Mouse (Mus musculus): ENCODE measurements at regions not wholly inside any gene's neighbourhood (a gene's known extent, or its start where the extent isn't known, plus 50 kb on each side); places are given as distances from the start of the nearest gene placed in this dataset.
"Not testable (repeated sequence)": the region's sequence is repeated elsewhere in the genome, so short reads cannot be mapped to it uniquely, and the experiment has no call there.

DNA sequence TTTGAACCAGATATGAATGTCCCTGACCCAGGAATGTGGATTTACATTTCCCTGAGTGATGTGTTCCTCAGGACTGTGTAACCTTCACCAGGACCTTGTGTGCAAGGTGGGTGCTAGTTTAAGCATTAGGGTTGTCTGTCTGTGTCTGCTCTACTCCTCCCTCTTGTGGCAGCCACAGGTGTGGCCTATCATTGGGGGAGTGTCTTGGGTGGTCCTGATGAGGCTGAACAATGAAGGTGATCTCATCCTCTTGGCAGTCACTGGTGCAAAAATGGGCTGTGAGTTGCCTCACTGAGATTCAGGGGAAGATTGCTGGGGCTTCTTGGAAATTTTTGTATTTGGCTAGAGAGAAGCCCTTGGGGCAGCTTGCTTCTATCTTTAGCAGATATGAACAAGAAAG is 179.4 kb upstream of the Ube2e1 start:
- no peak for DNase-seq (ENCODE audit: low spot score in 2 of 2)

DNA sequence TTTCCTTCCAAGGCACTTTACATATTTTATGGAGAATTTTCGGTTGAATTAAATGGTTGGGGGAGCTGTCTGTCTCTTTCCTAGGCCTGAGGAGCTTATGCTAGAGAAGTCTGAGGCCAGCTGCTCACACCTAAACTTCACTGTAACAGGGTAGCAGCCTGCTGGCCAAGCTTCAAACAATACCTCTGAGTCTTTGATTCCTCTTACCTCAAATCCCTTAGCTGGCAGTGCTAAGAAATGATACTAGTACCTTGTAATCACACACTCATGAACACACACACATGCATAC is 176.6 kb upstream of the Ube2e1 start:
- no peak for DNase-seq (ENCODE audit: low spot score in 2 of 2)

DNA sequence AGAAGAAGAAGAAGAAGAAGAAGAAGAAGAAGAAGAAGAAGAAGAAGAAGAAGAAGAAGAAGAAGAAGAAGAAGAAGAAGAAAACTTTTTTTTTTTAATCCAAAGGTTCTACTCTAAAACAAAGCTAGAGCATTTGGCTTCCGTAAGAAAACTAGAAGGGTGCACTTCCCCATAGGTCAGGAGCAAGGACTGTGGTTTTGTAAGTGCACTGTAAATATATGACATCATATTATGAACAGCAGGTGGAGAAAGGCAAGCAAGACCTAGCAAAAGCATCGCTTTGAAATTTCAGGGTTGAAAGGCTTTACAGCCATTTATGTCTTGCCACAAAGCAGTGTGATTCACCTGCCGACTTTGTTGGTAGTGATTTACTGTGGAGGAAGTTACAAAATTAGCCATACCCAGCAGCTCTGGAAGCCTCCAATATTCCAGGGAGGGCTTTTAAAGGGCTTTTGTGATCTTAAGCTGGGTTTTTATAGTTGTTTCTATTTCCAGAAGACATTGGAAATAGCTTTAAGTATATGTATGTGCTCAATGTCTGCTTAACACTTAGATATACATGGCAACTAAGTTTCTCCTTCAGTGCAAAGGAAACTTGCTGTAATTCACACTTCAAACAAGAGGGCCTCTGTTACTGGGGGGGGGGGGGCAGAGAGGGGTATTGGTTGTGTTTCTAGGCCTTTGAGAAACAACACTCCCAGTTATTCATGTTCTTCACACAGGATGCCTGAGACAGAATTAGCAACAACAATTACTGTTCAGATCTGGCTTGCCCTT is 176.1 kb upstream of the Ube2e1 start:
- DNase-seq (ENCODE audit: low spot score in 2 of 2): no peak

DNA sequence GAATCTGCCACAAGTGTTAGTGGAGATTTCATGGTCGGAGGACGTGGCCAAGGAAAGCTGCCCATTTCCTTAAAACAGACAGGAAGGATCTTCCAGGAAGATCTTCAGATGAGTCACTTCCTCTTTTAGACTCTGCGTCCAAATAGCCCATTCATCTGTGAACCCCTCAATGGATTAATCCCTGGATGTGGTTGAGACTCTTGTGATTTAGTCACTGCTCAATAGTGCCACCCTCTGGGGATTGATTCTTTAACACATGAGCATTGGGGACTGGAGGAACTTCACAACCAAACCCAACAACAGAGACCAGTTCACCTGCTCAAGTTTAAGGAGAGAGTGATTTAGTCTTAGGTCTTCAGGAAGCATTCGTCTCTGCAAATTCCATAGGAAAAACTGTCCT is 174.5 kb upstream of the Ube2e1 start:
- peak in 1 of 2 experiments; percentile 44 for DNase-seq (ENCODE audit: low spot score in 2 of 2)

DNA sequence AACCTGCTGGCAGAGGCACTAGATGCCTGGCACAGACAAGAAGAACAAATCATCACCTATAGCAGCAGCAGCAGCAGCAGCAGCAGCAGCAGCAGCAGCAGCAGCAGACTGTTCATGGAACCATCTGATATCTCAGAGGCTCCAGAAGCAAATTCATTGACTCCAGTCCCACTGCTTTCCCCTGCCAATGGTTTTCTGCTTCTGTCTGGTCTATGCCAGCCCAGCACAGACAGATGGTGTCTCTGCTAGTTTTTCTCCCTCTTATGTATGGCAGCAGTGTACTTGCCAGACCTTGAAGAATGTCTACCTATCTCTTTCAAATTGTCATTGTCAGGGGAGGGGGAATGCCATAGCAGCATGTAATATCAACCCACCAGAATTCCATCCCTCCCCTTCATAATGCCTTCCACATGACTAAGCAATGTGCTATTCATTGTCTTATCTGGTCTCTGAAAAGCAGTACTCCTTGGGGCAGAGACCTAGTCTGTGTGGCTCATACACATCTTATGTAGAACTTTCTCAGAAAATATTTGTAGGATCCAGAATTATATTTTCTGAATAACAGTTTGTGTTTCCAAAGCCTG is 168.7 kb upstream of the Ube2e1 start:
- peak; percentile 19 to 35 for DNase-seq (ENCODE audit: low spot score in 2 of 2)

DNA sequence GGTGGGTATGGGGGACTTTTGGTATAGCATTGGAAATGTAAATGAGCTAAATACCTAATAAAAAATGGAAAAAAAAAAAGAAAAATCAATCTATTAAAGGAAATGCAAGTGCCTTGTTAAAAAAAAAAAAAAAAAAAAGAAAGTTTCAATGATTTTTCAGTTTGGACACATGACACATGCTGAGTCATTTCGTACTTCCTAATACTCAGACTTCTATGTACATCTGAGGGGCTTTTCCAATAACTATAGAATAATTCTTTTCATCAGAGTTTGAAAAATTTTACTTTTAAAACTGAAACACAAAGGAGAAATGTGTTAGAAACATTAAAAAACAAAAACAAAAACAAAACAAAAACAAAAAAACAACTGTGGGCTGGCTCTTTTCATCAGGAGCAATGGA is 162.4 kb upstream of the Ube2e1 start:
- no peak for DNase-seq (ENCODE audit: low spot score in 2 of 2)

DNA sequence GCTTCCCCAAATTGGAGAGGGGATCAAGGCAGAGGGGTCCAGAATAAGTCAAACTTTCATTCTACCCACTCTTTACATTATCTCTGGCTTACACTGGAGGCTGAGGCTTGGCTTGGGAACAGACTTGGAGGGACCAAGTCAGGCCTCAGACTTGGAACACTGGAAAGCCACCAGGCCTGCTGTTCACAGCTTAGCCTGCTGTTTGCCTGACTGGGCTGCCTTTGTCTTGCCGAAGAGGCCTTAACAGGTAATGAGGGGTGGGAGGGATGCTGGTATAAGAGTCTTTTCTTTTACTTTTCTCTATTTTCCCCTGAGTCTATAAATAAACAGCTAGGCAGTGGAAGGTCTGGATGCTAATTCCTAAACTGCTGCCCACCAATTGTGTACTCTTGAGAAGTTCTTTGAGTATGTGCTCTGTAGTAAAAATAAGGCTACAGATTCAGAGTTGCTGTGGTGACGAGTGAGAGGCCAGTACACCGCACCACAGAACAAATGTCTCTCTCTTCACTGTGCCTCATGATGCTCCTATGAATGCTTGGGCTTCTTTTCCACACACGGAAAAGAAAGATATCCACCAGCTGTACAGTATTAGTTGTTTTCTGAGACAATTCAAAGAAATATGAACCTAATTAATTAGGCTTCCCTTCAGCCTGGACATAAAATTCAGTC is 154.6 kb upstream of the Ube2e1 start:
- DNase-seq (ENCODE audit: low spot score in 2 of 2): no peak

DNA sequence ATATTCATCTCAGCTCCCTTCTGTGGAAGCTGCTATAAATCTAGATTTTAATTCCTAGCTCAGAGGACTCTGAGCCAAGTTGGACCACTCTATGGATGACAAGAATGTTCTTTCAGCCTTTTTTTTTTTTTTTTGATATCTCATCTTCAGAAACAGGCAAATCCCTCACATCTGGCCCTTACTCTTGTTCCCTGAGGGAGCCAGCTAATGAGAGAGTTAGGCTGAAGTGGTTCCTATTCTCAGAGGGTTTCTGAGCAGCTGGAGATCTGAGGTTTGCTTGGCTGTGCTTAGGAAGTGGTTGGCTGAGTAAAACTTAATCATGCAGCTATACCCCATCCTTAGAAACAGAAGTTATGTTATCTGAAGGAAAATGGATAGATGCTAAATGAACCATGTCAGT is 153.9 kb upstream of the Ube2e1 start:
- no peak for DNase-seq (ENCODE audit: low spot score in 2 of 2)

DNA sequence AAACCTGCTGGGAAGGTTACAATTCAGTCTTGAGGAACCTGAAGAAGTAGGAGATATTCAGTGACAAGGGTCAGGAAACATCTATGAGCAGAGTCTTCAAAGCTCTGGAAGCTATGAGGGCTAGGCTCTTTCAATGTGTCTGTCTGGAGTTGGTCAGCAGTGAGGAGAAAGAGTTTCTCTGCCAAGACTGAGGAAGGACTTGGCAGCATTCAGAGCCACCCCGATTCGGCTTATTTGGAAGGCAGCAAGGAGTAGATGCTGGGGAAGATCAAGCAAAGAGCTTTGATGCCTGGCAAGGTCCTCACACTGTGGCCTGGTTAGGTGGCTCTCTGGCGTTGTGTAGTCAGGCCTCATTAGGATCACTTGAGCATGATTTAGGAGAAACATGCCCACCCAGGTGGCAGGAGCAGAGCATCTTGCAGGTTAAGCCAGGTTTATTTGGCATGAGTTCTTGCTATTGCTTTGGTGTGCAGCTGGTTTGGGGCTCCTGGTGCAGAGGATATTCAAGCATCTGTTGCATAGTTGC is 145.2 kb upstream of the Ube2e1 start:
- no peak for DNase-seq (ENCODE audit: low spot score in 2 of 2)

DNA sequence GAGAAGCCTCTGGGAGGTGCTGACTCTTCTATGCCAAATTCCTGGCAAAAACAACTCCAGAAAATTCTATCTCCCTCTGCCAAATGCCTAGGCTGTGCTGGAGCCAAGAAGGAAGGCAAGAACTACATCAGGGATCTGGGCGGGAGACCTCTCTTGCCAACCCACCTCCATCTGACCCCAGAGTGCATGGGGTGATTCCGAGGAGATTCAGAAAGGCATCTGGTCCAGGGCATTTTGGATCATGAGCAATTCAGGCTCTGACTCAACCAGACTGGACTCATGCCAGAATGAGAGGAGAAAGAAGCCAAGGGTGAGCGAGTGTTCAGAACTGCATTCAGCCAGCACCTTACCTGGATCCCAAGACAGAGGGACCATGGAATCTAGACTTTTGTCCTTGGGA is 137.0 kb upstream of the Ube2e1 start:
- DNase-seq (ENCODE audit: low spot score in 2 of 2): no peak

DNA sequence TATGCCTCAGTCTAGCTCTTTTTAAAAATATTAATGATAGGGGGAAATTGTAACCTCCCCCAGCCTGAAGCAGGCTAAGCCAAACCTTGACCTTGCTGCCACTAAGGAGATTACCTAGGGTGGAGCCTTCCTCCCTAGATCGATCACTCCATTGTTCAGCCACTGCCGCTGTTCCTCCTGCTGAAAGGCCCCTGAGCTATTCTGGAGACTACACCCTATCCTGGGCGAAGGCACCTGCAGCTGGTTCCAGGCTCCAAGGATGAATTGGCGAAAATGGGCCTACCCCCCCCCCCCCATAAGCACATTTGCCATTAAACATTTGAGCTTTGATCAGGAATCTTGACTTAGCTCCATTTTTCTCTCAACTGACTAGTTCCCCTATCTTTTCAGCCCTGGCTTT is 135.2 kb upstream of the Ube2e1 start:
- not testable (repeated sequence) for DNase-seq (ENCODE audit: low spot score in 2 of 2)

DNA sequence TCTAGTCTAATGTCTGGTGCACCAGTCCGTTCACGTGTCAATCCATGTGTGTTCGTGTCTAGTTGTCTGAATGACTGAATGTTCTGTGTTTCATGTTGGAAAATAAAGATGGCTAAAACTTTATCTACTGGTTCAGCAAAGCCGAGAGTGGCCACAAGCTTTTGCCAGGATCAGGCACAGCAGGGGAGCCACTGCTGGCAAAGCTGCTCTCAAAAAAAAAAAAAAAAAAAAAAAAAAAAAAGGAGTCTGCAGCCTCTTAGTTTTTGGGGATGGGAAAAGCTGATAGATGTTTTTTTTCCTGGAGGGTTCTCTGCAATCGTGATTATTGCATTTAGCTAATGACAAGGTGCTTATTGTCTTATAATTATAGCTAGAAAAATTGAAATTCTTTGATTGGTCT is 132.5 kb upstream of the Ube2e1 start:
- not testable (repeated sequence) for DNase-seq (ENCODE audit: low spot score in 2 of 2)

DNA sequence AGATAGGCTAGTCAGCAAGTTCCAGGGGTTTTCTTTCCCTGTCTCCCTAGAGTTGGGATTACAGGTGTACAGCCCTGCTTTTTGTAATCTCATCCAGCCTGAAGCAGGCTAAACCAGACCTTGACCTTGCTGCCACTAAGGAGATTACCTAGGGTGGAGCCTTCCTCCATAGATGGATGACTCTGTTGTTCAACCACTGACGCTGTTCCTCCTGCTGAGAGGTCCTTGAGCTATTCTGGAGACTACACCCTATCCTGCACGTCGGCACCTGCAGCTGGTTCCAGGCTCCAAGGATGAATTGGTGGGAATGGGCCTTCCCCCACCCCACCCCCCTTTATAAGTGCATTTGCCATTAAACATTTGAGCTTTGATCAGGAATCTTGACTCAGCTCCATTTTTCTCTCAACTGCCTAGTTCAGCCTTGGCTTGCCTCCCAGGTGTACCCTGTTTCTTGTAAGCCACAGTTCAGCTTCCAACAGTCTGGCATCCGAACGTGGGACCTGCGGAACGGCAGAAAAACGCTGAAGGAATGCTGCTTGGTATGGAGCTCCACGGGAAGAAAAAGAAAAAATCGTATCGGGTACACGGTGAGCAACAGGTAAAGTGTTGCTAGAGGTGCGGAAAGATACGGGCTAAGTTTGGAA is 131.7 kb upstream of the Ube2e1 start:
- DNase-seq (ENCODE audit: low spot score in 2 of 2): no peak

DNA sequence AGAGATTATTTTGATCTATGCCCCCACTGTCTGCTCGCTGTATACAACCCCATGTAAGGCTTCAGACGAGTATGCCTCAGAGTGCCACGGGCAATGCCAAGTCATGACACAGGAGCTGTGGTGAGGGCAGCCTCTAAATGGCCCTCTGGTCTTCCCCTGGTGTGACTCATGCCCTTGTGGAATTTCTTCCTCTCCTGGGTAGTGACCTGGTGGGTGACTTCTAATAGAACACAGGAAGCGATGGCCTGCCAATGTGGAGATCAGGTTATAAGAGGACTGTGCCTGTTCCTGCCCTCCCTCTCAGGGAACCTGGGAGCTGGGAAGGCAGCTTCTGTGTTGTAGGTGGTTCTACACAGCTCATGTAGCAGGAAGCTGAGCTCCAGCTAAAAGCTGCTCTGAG is 130.7 kb upstream of the Ube2e1 start:
- no peak for DNase-seq (ENCODE audit: low spot score in 2 of 2)

DNA sequence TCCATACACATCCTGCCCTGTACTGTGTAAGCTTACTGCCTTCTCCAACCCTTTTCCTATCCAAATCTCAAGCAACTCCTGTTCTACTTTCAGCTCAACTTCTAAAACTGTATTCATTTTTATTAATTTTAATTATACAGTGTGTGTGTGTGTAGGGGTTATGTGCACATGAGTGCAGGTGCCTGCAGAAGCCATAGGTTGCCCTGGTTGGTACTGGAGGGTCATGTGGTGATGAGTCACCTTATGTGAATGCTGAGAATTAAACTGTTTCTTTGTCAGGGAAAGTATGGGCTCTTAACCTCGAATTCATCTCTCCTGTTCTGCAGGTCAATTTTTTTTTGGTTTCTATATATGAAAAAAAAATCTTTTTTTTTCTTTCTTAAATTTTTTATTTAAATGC is 117.0 kb upstream of the Ube2e1 start:
- no peak for DNase-seq (ENCODE audit: low spot score in 2 of 2)

DNA sequence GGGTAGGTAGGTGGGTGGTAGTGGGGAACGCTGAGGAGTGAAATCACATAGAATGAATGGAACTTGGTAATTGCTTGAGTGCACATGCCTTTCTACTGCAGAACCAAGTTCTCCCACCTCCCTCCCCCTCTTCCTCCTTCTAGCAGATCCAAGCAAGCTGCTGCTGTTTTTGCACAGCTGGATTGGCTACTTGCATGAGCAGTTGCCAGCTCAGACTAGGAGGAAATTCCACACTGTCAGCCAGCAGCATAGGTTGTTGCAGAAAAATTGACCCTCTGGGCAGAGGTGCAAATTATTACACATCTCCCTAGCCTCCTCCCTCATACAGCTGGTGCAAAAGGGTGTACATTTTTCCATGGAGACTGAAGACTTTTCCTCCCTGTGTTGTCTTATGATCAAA is 112.8 kb upstream of the Ube2e1 start:
- no peak for DNase-seq (ENCODE audit: low spot score in 2 of 2)

DNA sequence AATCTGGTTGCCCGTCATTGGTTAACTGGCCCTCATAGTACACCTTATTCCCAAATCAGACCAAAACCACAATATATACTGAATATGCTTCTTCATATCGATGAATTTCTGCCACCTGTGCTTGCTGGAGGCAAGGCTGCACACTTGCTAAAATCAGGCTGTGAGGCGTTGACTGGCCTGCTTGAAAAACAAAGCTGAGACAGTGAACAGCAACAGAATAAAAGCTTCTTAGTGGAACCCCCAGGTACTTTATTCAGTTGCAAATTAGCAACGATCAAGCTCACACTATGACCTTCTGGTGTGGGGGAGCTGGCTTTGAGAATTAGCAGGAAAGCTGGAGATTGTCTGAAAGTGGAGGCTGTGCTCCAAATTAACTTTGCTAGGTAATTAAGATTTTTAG is 97.3 kb upstream of the Ube2e1 start:
- DNase-seq (ENCODE audit: low spot score in 2 of 2): not testable (repeated sequence)

DNA sequence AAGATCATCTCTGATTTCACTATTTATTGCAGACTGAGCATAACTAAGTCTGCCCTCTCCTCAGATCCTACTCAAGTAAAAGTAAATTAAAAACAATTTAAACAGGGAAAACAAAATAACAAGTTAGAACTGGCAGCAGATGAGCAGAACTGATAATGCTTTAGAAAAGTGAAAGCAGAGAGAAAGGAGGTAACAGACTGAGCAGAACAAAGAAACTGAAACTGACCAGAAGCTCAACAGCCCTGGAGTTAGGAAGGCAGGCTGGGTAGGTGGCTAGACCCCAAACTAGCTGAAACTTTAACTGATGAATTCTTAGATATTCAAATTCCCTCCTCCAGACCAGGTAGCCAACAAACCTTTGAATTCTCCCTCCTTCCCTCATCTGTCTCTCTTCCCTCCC is 94.2 kb upstream of the Ube2e1 start:
- DNase-seq (ENCODE audit: low spot score in 2 of 2): no peak

DNA sequence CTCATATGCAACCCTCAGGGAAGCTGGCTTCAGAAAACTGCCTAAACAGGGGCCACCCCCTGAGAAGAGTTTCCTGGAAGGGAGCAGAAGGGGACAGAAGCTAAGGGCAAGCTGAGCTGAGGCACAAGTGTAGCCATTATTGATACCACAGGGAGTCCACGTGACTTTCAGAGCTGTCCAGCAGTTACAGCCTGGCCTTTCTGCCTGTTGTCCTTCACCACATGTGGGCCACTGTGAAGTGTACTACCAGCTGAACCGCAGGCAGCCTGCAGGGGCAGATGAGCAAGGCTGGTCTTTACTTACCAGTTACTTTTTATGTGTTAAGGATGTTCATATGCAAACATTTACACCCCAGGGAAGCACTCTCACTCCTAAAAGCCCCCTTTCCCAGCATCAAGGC is 85.2 kb upstream of the Ube2e1 start:
- DNase-seq (ENCODE audit: low spot score in 2 of 2): no peak

DNA sequence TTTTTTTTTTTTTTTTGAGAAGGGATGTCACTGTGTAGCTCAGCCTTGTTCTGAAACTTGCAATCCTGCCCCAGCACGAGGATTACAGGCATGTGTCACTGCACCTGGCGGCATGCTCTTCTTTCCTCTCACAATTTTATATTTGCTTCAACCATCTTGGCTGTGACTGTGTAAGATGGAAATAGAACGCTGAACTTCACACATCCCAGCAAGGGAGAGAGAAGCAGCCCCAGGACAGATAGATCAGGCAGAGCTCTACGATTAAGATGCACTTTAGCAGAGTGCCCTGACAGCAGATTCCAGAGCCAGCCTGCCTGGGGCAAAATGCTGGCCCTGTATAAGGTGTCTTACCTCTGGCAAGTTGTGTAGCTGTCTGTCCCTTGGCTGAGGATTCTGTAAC is 84.7 kb upstream of the Ube2e1 start:
- no peak for DNase-seq (ENCODE audit: low spot score in 2 of 2)

DNA sequence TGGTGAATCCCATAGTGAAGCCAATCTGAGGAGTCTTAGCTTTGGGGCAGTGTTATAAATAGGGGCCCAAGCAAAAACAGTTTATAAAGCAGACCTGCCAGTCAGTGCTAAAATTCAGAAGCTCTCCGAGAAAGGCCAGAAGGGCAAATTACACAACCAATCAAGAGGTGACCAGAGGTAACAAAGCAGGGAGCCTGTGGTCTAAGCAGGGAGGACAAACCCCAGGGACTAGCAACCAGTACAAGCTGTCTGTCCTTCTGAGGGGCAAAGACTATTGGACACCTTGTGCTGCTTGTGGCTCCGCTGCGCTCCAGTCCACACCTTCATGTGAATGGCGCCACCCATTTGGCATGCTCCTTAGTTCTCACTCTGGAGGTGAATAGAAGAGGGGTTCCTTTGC is 67.3 kb upstream of the Ube2e1 start:
- DNase-seq (ENCODE audit: low spot score in 2 of 2): no peak

DNA sequence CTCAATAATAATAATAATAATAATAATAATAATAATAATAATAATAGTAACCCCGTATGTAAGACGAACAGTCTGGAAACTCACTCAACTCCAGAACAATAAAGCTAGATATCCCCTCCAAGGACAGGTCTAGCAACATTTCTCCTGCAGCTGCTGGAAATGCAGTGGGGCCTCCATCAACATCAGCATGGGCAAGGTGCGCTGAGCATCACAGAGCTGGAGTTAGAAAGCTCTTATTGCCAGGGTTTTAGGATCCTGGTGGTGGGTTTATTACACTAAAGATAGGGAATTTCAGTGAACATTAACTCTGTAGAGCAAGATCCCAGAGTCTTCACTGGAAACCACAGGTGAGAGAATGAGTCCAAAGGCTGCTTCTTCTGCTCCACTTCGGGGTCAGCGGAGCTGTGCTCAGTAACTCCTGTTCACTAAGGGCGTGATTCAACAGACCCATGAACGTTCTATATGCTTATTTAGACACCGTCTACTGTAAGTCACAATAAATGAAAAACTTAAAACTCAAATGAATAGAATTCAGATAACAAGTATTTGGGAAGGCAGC is 64.6 kb upstream of the Ube2e1 start:
- DNase-seq (ENCODE audit: low spot score in 2 of 2): no peak
